Mouse (Mus musculus) ovary, postnatal 10 days (tissue): ENCODE data around the gene Slc24a5.
A peak's percentile ranks its signal among the peaks of the same experiment; 100 is the strongest.

Experiments used
- DNase-seq: peaks from one replicate; pipeline ENCODE4 v3.0.0; 2022; ENCODE audit warnings: low spot score

Slc24a5 gene

DNA sequence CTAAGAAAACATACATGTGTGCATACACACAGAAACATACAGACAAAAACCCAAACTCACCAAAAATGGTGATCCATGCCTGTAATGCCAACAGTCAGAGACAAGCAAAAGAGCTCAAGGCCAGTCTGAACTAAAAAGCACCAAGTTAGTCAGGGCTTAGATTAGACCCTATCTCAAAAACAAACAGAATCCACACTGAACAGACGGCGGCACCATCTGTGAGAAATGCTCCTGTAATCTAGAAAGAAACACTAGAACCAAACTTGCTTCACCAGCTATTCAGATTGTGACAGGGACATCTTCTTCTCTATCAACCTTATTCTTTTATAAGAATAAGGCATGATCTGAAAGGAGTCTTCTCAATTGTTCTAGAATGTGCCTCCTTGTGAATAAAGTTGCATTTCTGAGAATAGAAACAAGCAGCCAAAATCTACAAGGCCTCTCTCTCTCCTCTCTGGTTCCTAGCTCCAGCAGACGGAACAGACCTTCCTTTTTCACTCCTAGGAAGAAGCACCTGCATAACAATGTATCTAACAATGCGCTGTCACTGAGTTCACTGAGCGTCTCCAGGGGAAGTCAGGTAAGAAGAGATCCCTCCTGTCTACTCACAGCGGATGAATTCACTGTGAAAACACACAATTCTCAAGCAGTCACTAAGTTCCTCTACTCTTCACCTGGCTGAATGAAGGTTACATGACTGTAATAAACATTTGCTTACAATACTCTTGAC, 51.6 kb downstream of the Slc24a5 start:
- DNase-seq: no peak

DNA sequence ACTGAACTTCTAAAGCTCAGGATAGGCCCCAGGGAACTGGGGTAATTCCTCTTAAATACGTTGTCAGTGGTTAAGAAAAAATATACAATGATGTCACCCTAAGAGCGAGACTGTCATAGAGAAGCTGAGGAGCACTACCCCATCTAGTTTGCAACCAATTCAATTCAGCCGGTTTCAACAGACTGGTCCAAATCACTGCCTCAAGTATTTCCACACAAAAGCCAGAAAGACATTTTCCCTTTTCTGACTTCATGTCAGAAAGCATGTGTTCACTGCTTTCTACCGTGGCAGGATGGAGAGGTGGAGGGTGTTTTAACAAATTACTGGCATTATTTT, 54.3 kb downstream of the Slc24a5 start:
- DNase-seq: no peak

GRCm38 (mm10) chr2:125122624-125123476, 54.9 kb downstream of the Slc24a5 start:
- DNase-seq: peak; percentile 41

GRCm38 (mm10) chr2:125123477-125123852, 55.5 kb downstream of the Slc24a5 start, which contains the start of gene Myef2:
Gene Myef2, minus strand, starts transcription at chr2:125123661.
- peak; percentile 70 for DNase-seq

DNA sequence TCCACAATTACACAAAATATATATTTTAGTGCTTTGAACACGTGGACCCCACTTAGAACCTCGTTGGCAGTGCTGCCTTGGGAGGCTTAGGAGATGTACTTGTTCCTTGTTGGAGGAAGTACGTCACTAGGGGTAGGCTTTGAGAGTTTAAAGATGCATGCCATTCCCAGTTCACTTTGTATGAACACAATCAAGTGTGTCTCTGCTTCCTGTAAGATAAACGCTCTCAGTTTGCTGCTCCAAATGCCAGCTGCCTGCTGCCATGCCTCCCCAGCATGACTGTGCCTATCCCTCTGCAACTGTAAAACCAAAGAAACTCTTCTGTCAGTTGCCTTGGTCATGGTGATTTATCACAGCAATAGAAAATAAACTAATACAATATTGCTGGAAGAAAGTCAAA, 57.9 kb downstream of the Slc24a5 start:
- DNase-seq: no peak

- no peak for DNase-seq
These were observed 58.9 kb downstream of the Slc24a5 start for GRCm38 (mm10) chr2:125126792-125127191.

- DNase-seq: no peak
These were observed 66.2 kb downstream of the Slc24a5 start for GRCm38 (mm10) chr2:125134113-125134512.

DNA sequence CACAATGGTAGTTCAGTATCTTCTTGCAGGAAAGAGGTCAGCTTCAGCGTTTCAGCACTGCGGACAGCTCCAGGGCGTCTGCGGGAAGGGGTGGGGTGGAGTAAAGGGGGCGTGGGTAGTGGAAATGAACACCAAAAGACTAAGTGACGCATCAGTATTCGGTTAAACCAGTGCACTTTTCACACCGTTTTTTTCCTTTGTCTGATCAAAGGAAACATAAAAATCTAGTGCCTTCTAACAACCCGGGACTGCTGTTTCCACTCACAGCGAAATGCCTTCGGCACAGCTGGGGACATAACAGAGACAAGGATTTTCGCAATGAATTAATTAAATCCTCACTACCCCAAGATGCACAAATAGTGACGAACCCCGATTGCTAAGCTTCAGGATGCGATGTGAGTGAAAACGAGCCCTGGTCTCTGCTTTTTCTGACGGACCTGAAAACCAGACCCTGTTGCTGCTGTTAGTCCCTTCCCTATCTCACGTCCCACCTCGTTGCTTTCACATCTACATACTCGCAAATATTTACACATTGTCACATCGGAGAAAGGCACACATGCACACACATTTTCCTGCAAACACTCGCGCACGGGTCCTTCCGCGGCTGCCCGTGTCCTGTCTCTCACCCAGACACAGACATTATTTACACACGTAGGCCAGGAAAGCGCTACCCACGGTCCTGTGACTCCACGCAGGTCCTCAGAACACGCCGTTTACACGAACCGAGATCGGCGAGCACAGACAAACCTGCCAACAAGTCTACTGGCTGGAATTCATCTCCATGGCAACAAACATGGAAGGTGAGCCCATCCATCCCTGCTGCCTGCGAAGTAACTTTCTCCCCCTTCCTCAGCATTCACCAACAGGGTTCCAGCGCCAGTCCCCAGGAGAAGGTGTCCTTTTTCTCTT, 68.2 kb downstream of the Slc24a5 start, which contains the start of gene Ctxn2:
Ctxn2 (plus strand) TSS at position 790 of the 909 bp plus-strand sequence.
- DNase-seq: peak; percentile 73

DNA sequence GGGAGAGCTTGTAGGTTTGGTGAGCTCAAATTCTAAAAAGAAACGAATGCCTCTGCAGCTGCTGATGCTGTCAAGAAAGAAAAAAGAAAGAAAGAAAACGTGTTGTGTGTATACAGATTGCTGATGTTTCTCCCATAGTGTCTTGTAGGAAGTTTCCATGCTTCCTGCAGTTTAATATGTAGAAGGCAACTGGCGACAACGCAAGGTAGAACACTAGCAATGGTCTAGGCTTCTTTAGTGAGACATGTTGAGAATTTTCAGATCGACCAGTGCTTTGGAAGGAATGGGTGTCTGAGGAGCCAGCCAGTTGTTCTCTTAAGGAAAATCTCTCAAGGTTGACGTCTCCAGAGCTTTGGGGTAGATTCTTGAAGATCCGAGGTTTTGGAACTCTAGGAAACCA, 68.9 kb downstream of the Slc24a5 start:
- no peak for DNase-seq
